Mouse (Mus musculus) ovary, postnatal 10 days (tissue): ENCODE results near the gene Egln3.

Experiments used
- DNase-seq: peaks from one replicate; pipeline ENCODE4 v3.0.0; 2022; ENCODE audit warnings: low spot score

Egln3 gene

GRCm38 (mm10) chr12:54162637-54163131, 41.0 kb downstream of the Egln3 start:
- DNase-seq: no peak

GRCm38 (mm10) chr12:54161468-54162202, 42.0 kb downstream of the Egln3 start:
- no peak for DNase-seq

GRCm38 (mm10) chr12:54160279-54160678, 43.4 kb downstream of the Egln3 start:
- no peak for DNase-seq

- no peak for DNase-seq
Measured at GRCm38 (mm10) chr12:54154771-54155170, 48.9 kb downstream of the Egln3 start.

GRCm38 (mm10) chr12:54146943-54147556, 56.6 kb downstream of the Egln3 start:
- DNase-seq: no peak
